Mouse (Mus musculus): Measurements from ENCODE around the gene Acin1. TPM values are rescaled to one million over a fixed set of nuclear protein-coding genes. Genes with fewer than 3 reads are reported as not detected.

Gene Acin1
- polyA plus RNA-seq (2017; shearing (Covaris generic)): 100 to 1,000 TPM; 136 to 148 TPM

- ATAC-seq: peak; percentile 94
These were observed at the start of gene Acin1 for GRCm38 (mm10) chr14:54686522-54687143. Acin1 (minus strand) TSS chr14:54686931.

- no peak for ATAC-seq
These were observed 48.5 kb upstream of the Acin1 start for GRCm38 (mm10) chr14:54735221-54735620.

- no peak for ATAC-seq
These were observed 47.3 kb upstream of the Acin1 start for GRCm38 (mm10) chr14:54734004-54734403.

- ATAC-seq: no peak
These were observed 45.5 kb upstream of the Acin1 start for GRCm38 (mm10) chr14:54732206-54732605.

- no peak for ATAC-seq
These were observed 43.6 kb upstream of the Acin1 start for GRCm38 (mm10) chr14:54730305-54730704.

- no peak for ATAC-seq
These were observed 42.3 kb upstream of the Acin1 start for GRCm38 (mm10) chr14:54728823-54729653.

- no peak for ATAC-seq
These were observed 40.8 kb upstream of the Acin1 start for GRCm38 (mm10) chr14:54727565-54727964.

- no peak for ATAC-seq
These were observed 37.3 kb upstream of the Acin1 start for GRCm38 (mm10) chr14:54724049-54724448.

GRCm38 (mm10) chr14:54721711-54722110, 35.0 kb upstream of the Acin1 start:
- no peak for ATAC-seq

GRCm38 (mm10) chr14:54720654-54721350, 34.1 kb upstream of the Acin1 start:
- no peak for ATAC-seq

GRCm38 (mm10) chr14:54720041-54720440, 33.3 kb upstream of the Acin1 start:
- ATAC-seq: no peak

- no peak for ATAC-seq
These were observed 28.7 kb upstream of the Acin1 start for GRCm38 (mm10) chr14:54715402-54715801.

GRCm38 (mm10) chr14:54714617-54715081, 27.9 kb upstream of the Acin1 start:
- ATAC-seq: peak; percentile 46

- ATAC-seq: peak; percentile 57
These were observed 27.4 kb upstream of the Acin1 start for GRCm38 (mm10) chr14:54714121-54714520.

- no peak for ATAC-seq
These were observed 26.1 kb upstream of the Acin1 start for GRCm38 (mm10) chr14:54712861-54713260.

- no peak for ATAC-seq
These were observed 25.3 kb upstream of the Acin1 start, which contains the start of gene Cebpe for GRCm38 (mm10) chr14:54712074-54712473. Cebpe (minus strand) TSS chr14:54712174.

- no peak for ATAC-seq
These were observed 22.3 kb upstream of the Acin1 start for GRCm38 (mm10) chr14:54709054-54709453.

- no peak for ATAC-seq
These were observed 20.0 kb upstream of the Acin1 start for GRCm38 (mm10) chr14:54706589-54707320.

- no peak for ATAC-seq
These were observed 19.1 kb upstream of the Acin1 start for GRCm38 (mm10) chr14:54705844-54706243.

- no peak for ATAC-seq
These were observed 16.5 kb upstream of the Acin1 start for GRCm38 (mm10) chr14:54703207-54703606.

- peak; percentile 73 for ATAC-seq
These were observed 14.6 kb upstream of the Acin1 start for GRCm38 (mm10) chr14:54701298-54701697.

GRCm38 (mm10) chr14:54699586-54699985, 12.9 kb upstream of the Acin1 start:
- ATAC-seq: no peak
